Mouse (Mus musculus): Measurements from ENCODE around the gene Fcor. TPM values are rescaled to one million over a fixed set of nuclear protein-coding genes. Genes with fewer than 3 reads are reported as not detected.

Fcor gene
- polyA plus RNA-seq, 1 experiment from 2014 or later: 3.5 TPM

DNA sequence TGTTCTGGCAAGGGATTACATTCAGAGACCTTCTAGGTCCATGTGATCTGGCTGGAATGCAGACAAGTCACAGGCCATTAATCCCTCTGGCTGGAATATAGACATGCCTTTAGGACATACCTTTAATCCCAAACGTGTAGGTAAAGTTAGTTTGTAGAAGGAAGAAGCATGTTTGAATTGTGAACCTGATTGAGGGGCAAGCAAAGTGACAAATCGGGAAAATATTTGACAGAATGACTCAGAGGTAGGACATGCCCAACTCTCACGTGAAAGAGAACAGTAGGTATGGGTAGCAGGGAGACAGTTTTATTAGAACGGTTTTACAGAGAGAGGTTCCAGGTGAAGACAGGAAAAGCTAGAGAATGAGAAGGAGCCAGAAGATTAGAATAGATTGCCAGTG lies 24.6 kb downstream of the Fcor start:
- Histone ChIP-seq H3K9ac (no peak overlapping the region), H3K27ac (replicated peaks) (no peak overlapping the region), H3K36me3 (replicated peaks) (peaks cover 7% of the 10 kb centered on the region; the same call in 1 of the 2 replicates), H3K4me3 (replicated peaks) (no peak overlapping the region), H3K4me1 (replicated peaks) (peaks cover 7% of the 10 kb centered on the region; the same call in 1 of the 2 replicates), H3K27me3 (no peaks in the 10 kb centered on the region), H3K9me3 (replicated peaks) (no peaks in the 10 kb centered on the region), H3K4me2 (no peak overlapping the region)
- no peak for ATAC-seq (ENCODE audit: insufficient read depth)
- WGBS (ENCODE audit: insufficient replicate concordance): 47% methylated on average over 4 of the region's 4 CpGs

DNA sequence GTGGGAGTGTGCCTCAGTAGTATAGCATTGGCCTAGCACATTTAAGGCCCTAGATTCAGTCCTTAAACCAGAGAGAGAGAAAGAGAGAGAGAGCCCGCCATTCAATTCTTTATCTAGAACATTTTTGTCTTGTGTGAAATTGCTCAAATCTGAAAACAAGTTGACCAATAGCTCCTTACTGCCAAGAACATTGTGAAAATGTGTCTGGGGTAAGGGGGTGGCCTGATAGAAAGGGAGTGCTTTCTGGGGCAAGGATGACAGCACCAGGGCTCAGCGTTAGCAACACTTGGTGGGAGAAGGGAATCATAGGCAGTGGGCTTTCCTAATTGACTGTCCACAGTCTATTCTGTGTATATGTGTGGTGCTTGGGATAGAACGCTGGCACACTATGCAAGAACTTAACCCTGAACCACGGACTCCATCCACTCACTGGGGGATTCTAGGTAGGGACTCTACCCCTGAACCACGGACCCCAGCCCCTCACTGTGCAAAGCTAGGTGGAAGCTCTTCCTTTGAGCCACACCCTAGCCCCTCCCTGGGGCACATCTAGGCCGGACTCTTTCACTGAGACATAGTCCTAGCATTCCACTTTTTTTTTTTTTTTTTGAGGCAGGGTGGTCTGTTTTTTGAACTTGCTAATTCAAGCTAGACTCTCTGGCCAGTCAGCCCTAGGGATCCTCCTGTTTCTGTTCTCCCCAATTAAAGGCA lies 25.2 kb downstream of the Fcor start:
- ATAC-seq (ENCODE audit: insufficient read depth): no peak
- Histone ChIP-seq H3K36me3 (replicated peaks) (peaks cover 11% of the 10 kb centered on the region; the same call in 1 of the 2 replicates), H3K4me3 (replicated peaks) (no peak overlapping the region), H3K4me1 (replicated peaks) (peaks cover 7% of the 10 kb centered on the region; the same call in 1 of the 2 replicates), H3K4me2 (no peak overlapping the region), H3K27ac (replicated peaks) (no peak overlapping the region), H3K9ac (no peak overlapping the region), H3K9me3 (replicated peaks) (no peaks in the 10 kb centered on the region), H3K27me3 (no peaks in the 10 kb centered on the region)
- 58% methylated on average over 6 of the region's 6 CpGs for WGBS (ENCODE audit: insufficient replicate concordance)

DNA sequence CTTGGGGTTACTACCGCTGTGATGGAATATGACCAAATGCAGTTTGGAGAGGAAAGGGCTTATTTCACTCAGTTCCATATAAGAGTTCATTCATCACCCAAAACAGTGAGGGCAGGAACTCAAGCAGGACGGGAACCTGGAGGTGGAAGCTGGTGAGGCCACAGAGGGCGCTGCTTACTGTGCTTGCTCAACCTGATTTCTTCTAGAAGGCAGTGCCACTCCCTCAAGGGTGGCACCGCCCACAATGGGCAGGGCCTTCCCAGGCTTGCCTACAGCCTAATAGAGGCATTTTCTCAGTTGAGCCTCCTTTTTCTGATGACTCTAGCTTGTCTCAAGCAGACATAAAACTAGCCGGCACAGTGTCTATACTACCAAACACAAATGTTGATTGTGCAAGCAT lies 26.4 kb downstream of the Fcor start:
- Histone ChIP-seq H3K9ac (no peak overlapping the region), H3K36me3 (replicated peaks) (peaks cover 23% of the 10 kb centered on the region), H3K4me1 (replicated peaks) (peaks cover 7% of the 10 kb centered on the region; the same call in 1 of the 2 replicates), H3K4me3 (replicated peaks) (no peak overlapping the region), H3K27ac (replicated peaks) (no peak overlapping the region), H3K4me2 (no peak overlapping the region), H3K27me3 (no peaks in the 10 kb centered on the region), H3K9me3 (replicated peaks) (no peaks in the 10 kb centered on the region)
- ATAC-seq (ENCODE audit: insufficient read depth): peak; percentile 63
- 8% methylated on average over 5 of the region's 5 CpGs for WGBS (ENCODE audit: insufficient replicate concordance)

- Histone ChIP-seq H3K4me1 (replicated peaks) (peaks cover 21% of the 10 kb centered on the region), H3K27ac (replicated peaks) (peak overlapping the region; percentile 42), H3K9me3 (replicated peaks) (no peaks in the 10 kb centered on the region), H3K27me3 (peaks cover 22% of the 10 kb centered on the region), H3K4me2 (peak overlapping the region; percentile 86), H3K4me3 (replicated peaks) (peak overlapping the region; percentile 81), H3K36me3 (replicated peaks) (peaks cover 34% of the 10 kb centered on the region), H3K9ac (peak overlapping the region; percentile 68)
- 2% methylated on average over 8 of the region's 8 CpGs for WGBS (ENCODE audit: insufficient replicate concordance)
- peak; percentile 53 for ATAC-seq (ENCODE audit: insufficient read depth)
Measured at GRCm38 (mm10) chr8:3631478-3631875, 40.7 kb downstream of the Fcor start.

- Histone ChIP-seq H3K4me1 (replicated peaks) (peaks cover 21% of the 10 kb centered on the region), H3K9me3 (replicated peaks) (no peaks in the 10 kb centered on the region), H3K27me3 (peaks cover 22% of the 10 kb centered on the region), H3K4me3 (replicated peaks) (peak within 1 kb of the TSS; percentile 81), H3K4me2 (peak within 1 kb of the TSS; percentile 86), H3K36me3 (replicated peaks) (peaks cover 28% of the 10 kb centered on the region), H3K27ac (replicated peaks) (peak within 1 kb of the TSS; percentile 42), H3K9ac (peak within 1 kb of the TSS; percentile 68)
- ATAC-seq (ENCODE audit: insufficient read depth): peak; percentile 88
- WGBS (ENCODE audit: insufficient replicate concordance): 4% methylated on average over 47 of the region's 47 CpGs
Measured at GRCm38 (mm10) chr8:3630647-3631477, 41.3 kb downstream of the Fcor start, which contains the start of gene Stxbp2. Gene Stxbp2 (plus strand): TSS chr8:3630955.

- Histone ChIP-seq H3K4me2 (no peak overlapping the region), H3K27me3 (peaks cover 22% of the 10 kb centered on the region), H3K9me3 (replicated peaks) (no peaks in the 10 kb centered on the region), H3K36me3 (replicated peaks) (peaks cover under 1% of the 10 kb centered on the region), H3K4me3 (replicated peaks) (no peak overlapping the region), H3K4me1 (replicated peaks) (peaks cover 21% of the 10 kb centered on the region), H3K9ac (no peak overlapping the region), H3K27ac (replicated peaks) (no peak overlapping the region)
- ATAC-seq (ENCODE audit: insufficient read depth): no peak
- WGBS (ENCODE audit: insufficient replicate concordance): 40% methylated on average over 5 of the region's 5 CpGs
Measured at GRCm38 (mm10) chr8:3628014-3628413, 44.1 kb downstream of the Fcor start.

- no peaks in the 10 kb centered on the region for H3K9me3 ChIP-seq (replicated peaks)
- WGBS (ENCODE audit: insufficient replicate concordance): 17% methylated on average over 5 of the region's 5 CpGs
- ATAC-seq (ENCODE audit: insufficient read depth): no peak
Measured at GRCm38 (mm10) chr8:3626971-3627370, 45.2 kb downstream of the Fcor start.

DNA sequence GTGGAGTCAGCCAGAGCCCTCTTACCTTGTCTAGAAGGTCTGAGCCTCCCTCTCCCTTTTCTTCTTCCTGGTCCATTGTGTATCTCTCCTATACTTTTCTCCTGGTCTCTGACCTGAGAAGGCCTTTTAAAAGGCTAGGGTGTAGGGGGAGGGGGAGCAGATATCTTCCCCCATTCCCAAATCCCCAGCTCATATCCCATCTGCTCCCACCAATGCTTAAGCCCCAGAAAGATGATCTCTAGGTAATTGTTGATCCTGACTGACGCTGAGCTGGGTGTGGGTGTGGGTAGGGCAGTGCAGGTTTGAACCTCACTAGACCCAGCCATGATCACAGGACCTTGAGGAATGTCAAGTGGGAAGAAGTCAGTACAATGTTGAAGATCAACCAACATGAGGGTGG lies 46.7 kb downstream of the Fcor start, which contains the start of gene Pcp2:
Gene Pcp2 (minus strand): TSS at position 101 of the 400 bp plus-strand sequence.
- H3K9ac ChIP-seq: no peak within 1 kb of the TSS
- H3K27ac ChIP-seq (replicated peaks): no peak within 1 kb of the TSS
- peaks cover 17% of the 10 kb centered on the region for H3K4me1 ChIP-seq (replicated peaks)
- 56% methylated on average over 1 of the region's 1 CpGs for WGBS (ENCODE audit: insufficient replicate concordance)
- H3K27me3 ChIP-seq: peaks cover 18% of the 10 kb centered on the region
- no peaks in the 10 kb centered on the region for H3K36me3 ChIP-seq (replicated peaks)
- H3K9me3 ChIP-seq (replicated peaks): no peaks in the 10 kb centered on the region
- no peak within 1 kb of the TSS for H3K4me2 ChIP-seq
- H3K4me3 ChIP-seq (replicated peaks): no peak within 1 kb of the TSS
- no peak for ATAC-seq (ENCODE audit: insufficient read depth)

More at GRCm38 (mm10) chr8:3626971-3627370, 45.2 kb downstream of the Fcor start:
- Histone ChIP-seq H3K27ac (replicated peaks) (no peak overlapping the region), H3K36me3 (replicated peaks) (no peaks in the 10 kb centered on the region), H3K4me1 (replicated peaks) (peaks cover 23% of the 10 kb centered on the region), H3K4me2 (no peak overlapping the region), H3K9ac (no peak overlapping the region), H3K27me3 (peaks cover 22% of the 10 kb centered on the region), H3K4me3 (replicated peaks) (no peak overlapping the region)

- peak overlapping the region; percentile 94 for H3K4me3 ChIP-seq (replicated peaks)
- peak overlapping the region; percentile 68; the same call in 1 of the 2 replicates for H3K9ac ChIP-seq
- ATAC-seq (ENCODE audit: insufficient read depth): no peak
Measured at GRCm38 (mm10) chr8:3622119-3622518, 50.0 kb downstream of the Fcor start.

GRCm38 (mm10) chr8:3621199-3621970 lies 50.8 kb downstream of the Fcor start, which contains the start of the genes Xab2 and Pet100:
Gene Xab2 (minus strand): TSS chr8:3621316.
Gene Pet100 (plus strand): TSS chr8:3621548.
- WGBS (ENCODE audit: insufficient replicate concordance): under 1% methylated on average over 37 of the region's 37 CpGs
- Histone ChIP-seq H3K9ac (peak within 1 kb of the TSS; percentile 75), H3K4me3 (replicated peaks) (peak within 1 kb of the TSS; percentile 94), H3K4me2 (peak within 1 kb of the TSS; percentile 82), H3K27ac (replicated peaks) (peak within 1 kb of the TSS; percentile 64), H3K27me3 (no peaks in the 10 kb centered on the region), H3K36me3 (replicated peaks) (peaks cover 23% of the 10 kb centered on the region), H3K4me1 (replicated peaks) (peaks cover 31% of the 10 kb centered on the region), H3K9me3 (replicated peaks) (no peaks in the 10 kb centered on the region)
- peak; percentile 96 for ATAC-seq (ENCODE audit: insufficient read depth)

More at GRCm38 (mm10) chr8:3622119-3622518, 50.0 kb downstream of the Fcor start:
- Histone ChIP-seq H3K27me3 (no peaks in the 10 kb centered on the region), H3K36me3 (replicated peaks) (peaks cover 17% of the 10 kb centered on the region), H3K4me1 (replicated peaks) (peaks cover 31% of the 10 kb centered on the region), H3K9me3 (replicated peaks) (no peaks in the 10 kb centered on the region), H3K4me2 (peak overlapping the region; percentile 82), H3K27ac (replicated peaks) (no peak overlapping the region)
- 63% methylated on average over 8 of the region's 8 CpGs for WGBS (ENCODE audit: insufficient replicate concordance)

Measured in liver, embryonic 15.5 days (tissue).